Mouse (Mus musculus): ENCODE measurements around the gene Pxk. TPM values are rescaled to one million over a fixed set of nuclear protein-coding genes. Genes with fewer than 3 reads are reported as not detected.
A peak's percentile ranks its signal among the peaks of the same experiment; 100 is the strongest.

Pxk gene
- polyA plus RNA-seq, 1 experiment from 2014 or later = 41.5 TPM

- H3K27me3 ChIP-seq = no peaks in the 10 kb centered on the region
- peak within 1 kb of the TSS; percentile 69 for H3K4me2 ChIP-seq (replicated peaks)
- H3K27ac ChIP-seq (replicated peaks) = peak within 1 kb of the TSS; percentile 99
- peaks cover 16% of the 10 kb centered on the region for H3K36me3 ChIP-seq
- H3K4me1 ChIP-seq = peaks cover 15% of the 10 kb centered on the region
- peak; percentile 93 for ATAC-seq (ENCODE audit: insufficient number of reproducible peaks, low FRiP score, low TSS enrichment, low read depth)
- WGBS = under 1% methylated on average over 47 of the region's 47 CpGs
- H3K9ac ChIP-seq = peak within 1 kb of the TSS; percentile 82
- peak within 1 kb of the TSS; percentile 81 for H3K4me3 ChIP-seq (replicated peaks)
- H3K9me3 ChIP-seq (replicated peaks) = no peaks in the 10 kb centered on the region
Observed at GRCm38 (mm10) chr14:8080165-8080679, 17.8 kb upstream of the Pxk start, which contains the start of gene Rpp14. Gene Rpp14 (plus strand): TSS chr14:8080367.

GRCm38 (mm10) chr14:8080718-8081117 lies 17.3 kb upstream of the Pxk start:
- peak overlapping the region; percentile 81 for H3K4me3 ChIP-seq (replicated peaks)
- peak overlapping the region; percentile 69 for H3K4me2 ChIP-seq (replicated peaks)
- H3K27me3 ChIP-seq = no peaks in the 10 kb centered on the region
- WGBS = 2% methylated on average over 11 of the region's 11 CpGs
- peaks cover 21% of the 10 kb centered on the region for H3K36me3 ChIP-seq
- peaks cover 15% of the 10 kb centered on the region for H3K4me1 ChIP-seq
- H3K9me3 ChIP-seq (replicated peaks) = no peaks in the 10 kb centered on the region
- peak overlapping the region; percentile 99 for H3K27ac ChIP-seq (replicated peaks)
- no peak for ATAC-seq (ENCODE audit: insufficient number of reproducible peaks, low FRiP score, low TSS enrichment, low read depth)
- peak overlapping the region; percentile 82 for H3K9ac ChIP-seq

- Histone ChIP-seq H3K27me3 (no peaks in the 10 kb centered on the region), H3K9ac (no peak overlapping the region), H3K4me2 (replicated peaks) (no peak overlapping the region), H3K4me1 (peaks cover 15% of the 10 kb centered on the region), H3K4me3 (replicated peaks) (no peak overlapping the region), H3K36me3 (peaks cover 37% of the 10 kb centered on the region), H3K27ac (replicated peaks) (no peak overlapping the region), H3K9me3 (replicated peaks) (no peaks in the 10 kb centered on the region)
- WGBS = 72% methylated on average over 1 of the region's 1 CpGs
- no peak for ATAC-seq (ENCODE audit: insufficient number of reproducible peaks, low FRiP score, low TSS enrichment, low read depth)
Observed at GRCm38 (mm10) chr14:8082949-8083348, 15.1 kb upstream of the Pxk start.

- no peak for ATAC-seq (ENCODE audit: insufficient number of reproducible peaks, low FRiP score, low TSS enrichment, low read depth)
- WGBS = 83% methylated on average over 2 of the region's 2 CpGs
Observed at GRCm38 (mm10) chr14:8089016-8089415, 9.0 kb upstream of the Pxk start.

GRCm38 (mm10) chr14:8092573-8092972 lies 5.4 kb upstream of the Pxk start:
- Histone ChIP-seq H3K27ac (replicated peaks) (no peak overlapping the region), H3K27me3 (no peaks in the 10 kb centered on the region), H3K9ac (no peak overlapping the region), H3K36me3 (peaks cover 28% of the 10 kb centered on the region), H3K4me3 (replicated peaks) (no peak overlapping the region), H3K4me2 (replicated peaks) (no peak overlapping the region), H3K4me1 (0 out of 2 replicates have a peak, but pooled peaks cover 1% of the 10 kb centered on the region), H3K9me3 (replicated peaks) (no peaks in the 10 kb centered on the region)
- 88% methylated on average over 2 of the region's 2 CpGs for WGBS
- ATAC-seq (ENCODE audit: insufficient number of reproducible peaks, low FRiP score, low TSS enrichment, low read depth) = no peak

More at GRCm38 (mm10) chr14:8089016-8089415, 9.0 kb upstream of the Pxk start:
- Histone ChIP-seq H3K27ac (replicated peaks) (no peak overlapping the region), H3K4me1 (no peaks in the 10 kb centered on the region), H3K27me3 (no peaks in the 10 kb centered on the region), H3K36me3 (peaks cover 56% of the 10 kb centered on the region), H3K9ac (no peak overlapping the region), H3K4me2 (replicated peaks) (no peak overlapping the region), H3K9me3 (replicated peaks) (no peaks in the 10 kb centered on the region), H3K4me3 (replicated peaks) (no peak overlapping the region)

- Histone ChIP-seq H3K9ac (no peak overlapping the region), H3K4me3 (replicated peaks) (no peak overlapping the region), H3K36me3 (peaks cover 24% of the 10 kb centered on the region), H3K4me2 (replicated peaks) (no peak overlapping the region), H3K27ac (replicated peaks) (no peak overlapping the region), H3K9me3 (replicated peaks) (no peaks in the 10 kb centered on the region), H3K4me1 (0 out of 2 replicates have a peak, but pooled peaks cover 4% of the 10 kb centered on the region), H3K27me3 (no peaks in the 10 kb centered on the region)
- ATAC-seq (ENCODE audit: insufficient number of reproducible peaks, low FRiP score, low TSS enrichment, low read depth) = no peak
- WGBS = 58% methylated on average over 5 of the region's 5 CpGs
Observed at GRCm38 (mm10) chr14:8093427-8093826, 4.6 kb upstream of the Pxk start.

GRCm38 (mm10) chr14:8094931-8095561 lies 3.0 kb upstream of the Pxk start:
- no peaks in the 10 kb centered on the region for H3K9me3 ChIP-seq (replicated peaks)
- 47% methylated on average over 3 of the region's 3 CpGs for WGBS
- no peak overlapping the region for H3K4me2 ChIP-seq (replicated peaks)
- no peak for ATAC-seq (ENCODE audit: insufficient number of reproducible peaks, low FRiP score, low TSS enrichment, low read depth)
- no peak overlapping the region for H3K27ac ChIP-seq (replicated peaks)
- no peak overlapping the region for H3K9ac ChIP-seq
- H3K4me1 ChIP-seq = peaks cover 13% of the 10 kb centered on the region
- no peaks in the 10 kb centered on the region for H3K27me3 ChIP-seq
- H3K36me3 ChIP-seq = peaks cover 8% of the 10 kb centered on the region
- no peak overlapping the region for H3K4me3 ChIP-seq (replicated peaks)

- Histone ChIP-seq H3K36me3 (peaks cover 3% of the 10 kb centered on the region; the same call in 1 of the 2 replicates), H3K27ac (replicated peaks) (no peak overlapping the region), H3K4me2 (replicated peaks) (no peak overlapping the region), H3K9ac (no peak overlapping the region), H3K9me3 (replicated peaks) (no peaks in the 10 kb centered on the region), H3K4me3 (replicated peaks) (no peak overlapping the region), H3K27me3 (no peaks in the 10 kb centered on the region), H3K4me1 (peaks cover 14% of the 10 kb centered on the region)
- no peak for ATAC-seq (ENCODE audit: insufficient number of reproducible peaks, low FRiP score, low TSS enrichment, low read depth)
- 67% methylated on average over 7 of the region's 7 CpGs for WGBS
Observed at GRCm38 (mm10) chr14:8095562-8095950, 2.5 kb upstream of the Pxk start.

GRCm38 (mm10) chr14:8098687-8098995 lies 630 bp downstream of the Pxk start:
- peak overlapping the region; percentile 90 for H3K4me3 ChIP-seq (replicated peaks)
- peak overlapping the region; percentile 65; the same call in 1 of the 2 replicates for H3K27ac ChIP-seq (replicated peaks)
- H3K9ac ChIP-seq = peak overlapping the region; percentile 73
- no peaks in the 10 kb centered on the region for H3K9me3 ChIP-seq (replicated peaks)
- peak overlapping the region; percentile 72 for H3K4me2 ChIP-seq (replicated peaks)
- H3K36me3 ChIP-seq = no peaks in the 10 kb centered on the region
- no peak for ATAC-seq (ENCODE audit: insufficient number of reproducible peaks, low FRiP score, low TSS enrichment, low read depth)
- no peaks in the 10 kb centered on the region for H3K27me3 ChIP-seq
- WGBS = 2% methylated on average over 5 of the region's 5 CpGs
- peaks cover 14% of the 10 kb centered on the region for H3K4me1 ChIP-seq

GRCm38 (mm10) chr14:8099561-8100021 lies 1.6 kb downstream of the Pxk start:
- no peak overlapping the region for H3K4me3 ChIP-seq (replicated peaks)
- H3K27ac ChIP-seq (replicated peaks) = no peak overlapping the region
- WGBS = 43% methylated on average over 10 of the region's 10 CpGs
- H3K4me1 ChIP-seq = peaks cover 14% of the 10 kb centered on the region
- H3K9me3 ChIP-seq (replicated peaks) = no peaks in the 10 kb centered on the region
- peak overlapping the region; percentile 72 for H3K4me2 ChIP-seq (replicated peaks)
- no peak for ATAC-seq (ENCODE audit: insufficient number of reproducible peaks, low FRiP score, low TSS enrichment, low read depth)
- no peaks in the 10 kb centered on the region for H3K27me3 ChIP-seq
- H3K9ac ChIP-seq = no peak overlapping the region; the same call in 1 of the 2 replicates
- no peaks in the 10 kb centered on the region for H3K36me3 ChIP-seq

GRCm38 (mm10) chr14:8101886-8102285 lies 3.9 kb downstream of the Pxk start:
- Histone ChIP-seq H3K36me3 (no peaks in the 10 kb centered on the region), H3K4me3 (replicated peaks) (no peak overlapping the region), H3K9me3 (replicated peaks) (no peaks in the 10 kb centered on the region), H3K27me3 (no peaks in the 10 kb centered on the region), H3K4me2 (replicated peaks) (no peak overlapping the region), H3K4me1 (peaks cover 14% of the 10 kb centered on the region), H3K27ac (replicated peaks) (no peak overlapping the region), H3K9ac (no peak overlapping the region)
- ATAC-seq (ENCODE audit: insufficient number of reproducible peaks, low FRiP score, low TSS enrichment, low read depth) = no peak
- WGBS = 89% methylated on average over 8 of the region's 8 CpGs

GRCm38 (mm10) chr14:8102676-8103075 lies 4.7 kb downstream of the Pxk start:
- Histone ChIP-seq H3K27ac (replicated peaks) (no peak overlapping the region), H3K4me3 (replicated peaks) (no peak overlapping the region), H3K9me3 (replicated peaks) (no peaks in the 10 kb centered on the region), H3K27me3 (no peaks in the 10 kb centered on the region), H3K4me1 (peaks cover 11% of the 10 kb centered on the region), H3K9ac (no peak overlapping the region), H3K36me3 (no peaks in the 10 kb centered on the region), H3K4me2 (replicated peaks) (no peak overlapping the region)
- no peak for ATAC-seq (ENCODE audit: insufficient number of reproducible peaks, low FRiP score, low TSS enrichment, low read depth)
- WGBS = 81% methylated on average over 12 of the region's 12 CpGs
